9 mouse cellular contexts compared by ENCODE assay signal in the genomic region with DNA sequence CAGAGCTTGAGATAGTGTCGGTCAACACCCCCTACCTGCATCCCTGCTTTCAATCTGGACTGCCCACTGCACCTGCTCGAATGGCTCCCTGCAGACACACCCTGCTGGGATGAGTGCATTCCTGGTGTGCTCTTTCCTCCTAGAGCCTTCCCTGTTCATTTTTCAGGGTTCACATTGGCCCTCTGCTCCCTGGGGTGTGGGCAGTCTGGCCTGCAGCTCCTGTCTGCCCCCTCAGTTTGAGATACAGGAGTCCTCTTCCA. TPM values are rescaled to one million over a fixed set of nuclear protein-coding genes. Genes with fewer than 3 reads are reported as not detected.
DNase-seq lines count a peak whose midpoint lies in the region; ATAC-seq and TF ChIP-seq lines count a peak whose summit lies in the region.
"Had no signal": no experiment of that assay in that cellular context is flagged by ENCODE, and none has a peak within 500 bp of the region (broad histone marks: within the 10 kb centered on the region; RNA-seq: fewer than 3 reads in every experiment).

No protein-coding gene starts in this region.

- TF ChIP-seq CTCF in lung, embryonic 14.5 days (IDR thresholded peaks at IDR 0.05; ENCODE audit: low read depth): no peak
- TF ChIP-seq CTCF in intestine, postnatal 0 days (IDR thresholded peaks at IDR 0.05; ENCODE audit: low read depth): no peak

- no peaks in the 10 kb centered on the region for H3K36me3 ChIP-seq in lung, embryonic 14.5 days (ENCODE audit: insufficient read depth)
- no peaks in the 10 kb centered on the region for H3K36me3 ChIP-seq in forebrain, embryonic 12.5 days (replicated peaks)
- H3K36me3 ChIP-seq in intestine, postnatal 0 days (ENCODE audit: control insufficient read depth, insufficient read depth): peaks cover 9% of the 10 kb centered on the region; the same call in 1 of the 2 replicates
- H3K36me3 ChIP-seq in neural tube, embryonic 15.5 days: no peaks in the 10 kb centered on the region

- H3K27ac ChIP-seq in lung, embryonic 14.5 days (ENCODE audit: low read depth): 0 out of 2 replicates have a peak overlapping the region, but pooled peaks have one; percentile 30
- H3K27ac ChIP-seq in forebrain, embryonic 12.5 days: no peak overlapping the region
- H3K27ac ChIP-seq in intestine, postnatal 0 days (ENCODE audit: low read depth, low read length): no peak overlapping the region
- no peak overlapping the region for H3K27ac ChIP-seq in neural tube, embryonic 15.5 days (replicated peaks)

- H3K4me2 ChIP-seq in lung, embryonic 14.5 days: peak overlapping the region; percentile 90
- peak overlapping the region; percentile 96 for H3K4me2 ChIP-seq in forebrain, embryonic 12.5 days
- H3K4me2 ChIP-seq in intestine, postnatal 0 days (replicated peaks; ENCODE audit: low read depth): peak overlapping the region; percentile 96
- peak overlapping the region; percentile 96 for H3K4me2 ChIP-seq in neural tube, embryonic 15.5 days

- WGBS in lung, embryonic 14.5 days: 17% methylated on average over 2 of the region's 2 CpGs
- 8% methylated on average over 2 of the region's 2 CpGs for WGBS in forebrain, embryonic 12.5 days
- 21% methylated on average over 2 of the region's 2 CpGs for WGBS in intestine, postnatal 0 days
- WGBS in neural tube, embryonic 15.5 days: 23% methylated on average over 2 of the region's 2 CpGs

- no peak for ATAC-seq in lung, embryonic 14.5 days (ENCODE audit: insufficient read depth)
- no peak for ATAC-seq in forebrain, embryonic 12.5 days (ENCODE audit: low FRiP score)
- peak; percentile 53 for ATAC-seq in intestine, postnatal 0 days
- 0 out of 2 replicates have a peak, but pooled peaks have one; percentile 12 for ATAC-seq in neural tube, embryonic 15.5 days (ENCODE audit: low FRiP score)
- no peak for ATAC-seq in erythroid progenitor cell, adult 5-6 weeks (replicated peaks; ENCODE audit: low FRiP score, poor library complexity, severe bottlenecking)
- ATAC-seq: Patski had no signal

- no peaks in the 10 kb centered on the region for H3K9me3 ChIP-seq in lung, embryonic 14.5 days (ENCODE audit: low read depth, low read length)
- no peaks in the 10 kb centered on the region for H3K9me3 ChIP-seq in forebrain, embryonic 12.5 days
- no peaks in the 10 kb centered on the region for H3K9me3 ChIP-seq in intestine, postnatal 0 days (ENCODE audit: control insufficient read depth)
- no peaks in the 10 kb centered on the region for H3K9me3 ChIP-seq in neural tube, embryonic 15.5 days (replicated peaks)

- H3K9ac ChIP-seq in lung, embryonic 14.5 days: no peak overlapping the region; the same call in 1 of the 2 replicates
- H3K9ac ChIP-seq in forebrain, embryonic 12.5 days: no peak overlapping the region
- no peak overlapping the region for H3K9ac ChIP-seq in intestine, postnatal 0 days (ENCODE audit: low read depth, low read length)
- H3K9ac ChIP-seq in neural tube, embryonic 15.5 days (replicated peaks): no peak overlapping the region

- peaks cover 4% of the 10 kb centered on the region; the same call in 1 of the 2 replicates for H3K4me1 ChIP-seq in lung, embryonic 14.5 days (ENCODE audit: insufficient read depth)
- peaks cover 23% of the 10 kb centered on the region for H3K4me1 ChIP-seq in forebrain, embryonic 12.5 days
- H3K4me1 ChIP-seq in intestine, postnatal 0 days (replicated peaks; ENCODE audit: control insufficient read depth, insufficient read depth, low read length): no peaks in the 10 kb centered on the region
- peaks cover 19% of the 10 kb centered on the region for H3K4me1 ChIP-seq in neural tube, embryonic 15.5 days

- DNase-seq in lung, embryonic 14.5 days: no peak
- DNase-seq in lung, postnatal 36 days: no peak
- DNase-seq in cerebellum, postnatal 14 days: no peak

- H3K27me3 ChIP-seq in lung, embryonic 14.5 days (ENCODE audit: insufficient read depth, low read length): 0 out of 2 replicates have a peak, but pooled peaks cover 14% of the 10 kb centered on the region
- H3K27me3 ChIP-seq in forebrain, embryonic 12.5 days: peaks cover 48% of the 10 kb centered on the region
- no peaks in the 10 kb centered on the region for H3K27me3 ChIP-seq in intestine, postnatal 0 days (replicated peaks; ENCODE audit: control insufficient read depth, insufficient read depth, low read length)
- H3K27me3 ChIP-seq in neural tube, embryonic 15.5 days (replicated peaks): peaks cover 41% of the 10 kb centered on the region

- H3K4me3 ChIP-seq in lung, embryonic 14.5 days (ENCODE audit: low read depth, low read length): no peak overlapping the region
- no peak overlapping the region for H3K4me3 ChIP-seq in forebrain, embryonic 12.5 days (replicated peaks)
- H3K4me3 ChIP-seq in intestine, postnatal 0 days (ENCODE audit: low read depth, low read length): no peak overlapping the region
- H3K4me3 ChIP-seq in neural tube, embryonic 15.5 days (replicated peaks): no peak overlapping the region

RNA-seq across cellular contexts. Expression of gene Phf19, which starts 0.9 kb away (rescaled TPM):
- polyA plus RNA-seq in lung, embryonic 14.5 days (2014; fragmentation: Nextera tagmentation; extraction: Ambion mirVana): 3.3 and 4.9 TPM in 2 replicates
- polyA plus RNA-seq in forebrain, embryonic 12.5 days (2016; fragmentation: Nextera tagmentation; extraction: Ambion mirVana): 3.9 and 6.1 TPM in 2 replicates
- polyA plus RNA-seq in intestine, postnatal 0 days (2015; fragmentation: Nextera tagmentation; extraction: Ambion mirVana): 2.7 and 2.9 TPM in 2 replicates
- 2.2 and 3.5 TPM in 2 replicates for polyA plus RNA-seq in neural tube, embryonic 15.5 days (2015; fragmentation: Nextera tagmentation; extraction: Ambion mirVana)
- 2.5 TPM in 1 of 2 replicates, not detected in the other for total RNA-seq in erythroid progenitor cell, adult 5-6 weeks (2015; ENCODE audit: low replicate concordance)
- 1.4 and 2.2 TPM in 2 replicates for total RNA-seq in erythroid progenitor cell, adult 5-6 weeks (2017; ENCODE audit: low replicate concordance)

RNA-seq across cellular contexts. Expression of gene Psmd5, which starts 40.0 kb away (rescaled TPM):
- polyA plus RNA-seq in lung, embryonic 14.5 days (2014; fragmentation: Nextera tagmentation; extraction: Ambion mirVana): 117 and 121 TPM in 2 replicates
- polyA plus RNA-seq in forebrain, embryonic 12.5 days (2016; fragmentation: Nextera tagmentation; extraction: Ambion mirVana): 97.9 and 110 TPM in 2 replicates
- polyA plus RNA-seq in intestine, postnatal 0 days (2015; fragmentation: Nextera tagmentation; extraction: Ambion mirVana): 47.5 and 52.2 TPM in 2 replicates
- polyA plus RNA-seq in neural tube, embryonic 15.5 days (2015; fragmentation: Nextera tagmentation; extraction: Ambion mirVana): 88.9 and 97.3 TPM in 2 replicates
- 56.6 and 66.0 TPM in 2 replicates for total RNA-seq in erythroid progenitor cell, adult 5-6 weeks (2015; ENCODE audit: low replicate concordance)
- 37.2 and 65.2 TPM in 2 replicates for total RNA-seq in erythroid progenitor cell, adult 5-6 weeks (2017; ENCODE audit: low replicate concordance)

RNA-seq across cellular contexts. Expression of gene Cutal, which starts 40.6 kb away (rescaled TPM):
- polyA plus RNA-seq in lung, embryonic 14.5 days (2014; fragmentation: Nextera tagmentation; extraction: Ambion mirVana): 0.57 and 0.64 TPM in 2 replicates
- polyA plus RNA-seq in forebrain, embryonic 12.5 days (2016; fragmentation: Nextera tagmentation; extraction: Ambion mirVana): not detected in 2 replicates
- polyA plus RNA-seq in intestine, postnatal 0 days (2015; fragmentation: Nextera tagmentation; extraction: Ambion mirVana): 16.4 and 17.6 TPM in 2 replicates
- 0.32 and 1.2 TPM in 2 replicates for polyA plus RNA-seq in neural tube, embryonic 15.5 days (2015; fragmentation: Nextera tagmentation; extraction: Ambion mirVana)
- total RNA-seq in erythroid progenitor cell, adult 5-6 weeks (2015; ENCODE audit: low replicate concordance): not detected in 2 replicates
- total RNA-seq in erythroid progenitor cell, adult 5-6 weeks (2017; ENCODE audit: low replicate concordance): not detected in 2 replicates
- total RNA-seq: hematopoietic stem cell, adult 5-6 weeks had no signal

RNA-seq across cellular contexts. Expression of gene Traf1, which starts 46.8 kb away (rescaled TPM):
- 0.79 and 1.4 TPM in 2 replicates for polyA plus RNA-seq in lung, embryonic 14.5 days (2014; fragmentation: Nextera tagmentation; extraction: Ambion mirVana)
- 0.37 and 0.45 TPM in 2 replicates for polyA plus RNA-seq in forebrain, embryonic 12.5 days (2016; fragmentation: Nextera tagmentation; extraction: Ambion mirVana)
- 1.1 and 1.6 TPM in 2 replicates for polyA plus RNA-seq in intestine, postnatal 0 days (2015; fragmentation: Nextera tagmentation; extraction: Ambion mirVana)
- polyA plus RNA-seq in neural tube, embryonic 15.5 days (2015; fragmentation: Nextera tagmentation; extraction: Ambion mirVana): 3.9 and 5.4 TPM in 2 replicates
- 1.1 and 1.3 TPM in 2 replicates for total RNA-seq in erythroid progenitor cell, adult 5-6 weeks (2015; ENCODE audit: low replicate concordance)
- total RNA-seq in erythroid progenitor cell, adult 5-6 weeks (2017; ENCODE audit: low replicate concordance): 1.3 TPM in 1 of 2 replicates, not detected in the other

Comparison
In these comparisons a context has a peak if more than half of its experiments do, and no peak if none do; other contexts are left out.
1. ATAC-seq: peak in intestine, postnatal 0 days (single experiment) and neural tube, embryonic 15.5 days (single experiment); none in lung, embryonic 14.5 days (single experiment), forebrain, embryonic 12.5 days (single experiment) and erythroid progenitor cell, adult 5-6 weeks (single experiment).
2. Peak in every context shown above with its lines, with median percentiles within 50 percentile points of each other: H3K4me2 ChIP-seq.